Mouse (Mus musculus): ENCODE measurements around the gene Serpinb8. TPM values are rescaled to one million over a fixed set of nuclear protein-coding genes. Genes with fewer than 3 reads are reported as not detected.

Serpinb8 gene
- polyA plus RNA-seq, 1 experiment from 2014 or later: 20.2 TPM

DNA sequence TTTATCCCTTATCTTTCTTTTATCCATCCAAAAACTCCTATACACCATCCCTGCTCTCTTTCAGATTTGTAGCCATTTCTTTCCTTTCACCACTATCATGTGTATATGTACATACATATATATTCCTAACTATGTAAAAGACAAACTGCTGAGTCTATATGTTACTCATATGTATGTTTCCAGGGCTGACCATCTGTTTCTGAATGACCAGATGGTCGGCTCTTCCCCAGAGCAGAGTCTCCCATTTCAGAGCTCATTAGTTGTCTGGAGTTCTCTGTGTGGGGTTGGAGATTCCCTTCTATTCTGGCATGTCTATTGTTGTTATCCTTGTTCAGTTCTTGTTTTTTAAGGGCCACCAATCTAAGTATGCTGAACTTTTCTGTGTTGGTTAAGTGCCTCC is 1.2 kb upstream of the Serpinb8 start:
- Histone ChIP-seq H3K4me2 (replicated peaks) (no peak overlapping the region), H3K9ac (no peak overlapping the region), H3K36me3 (no peaks in the 10 kb centered on the region), H3K9me3 (replicated peaks) (no peaks in the 10 kb centered on the region), H3K27ac (replicated peaks) (no peak overlapping the region), H3K4me1 (no peaks in the 10 kb centered on the region), H3K4me3 (replicated peaks) (no peak overlapping the region), H3K27me3 (no peaks in the 10 kb centered on the region)
- WGBS: 61% methylated on average over 1 of the region's 1 CpGs
- no peak for ATAC-seq (ENCODE audit: insufficient number of reproducible peaks, low FRiP score, low TSS enrichment, low read depth)

DNA sequence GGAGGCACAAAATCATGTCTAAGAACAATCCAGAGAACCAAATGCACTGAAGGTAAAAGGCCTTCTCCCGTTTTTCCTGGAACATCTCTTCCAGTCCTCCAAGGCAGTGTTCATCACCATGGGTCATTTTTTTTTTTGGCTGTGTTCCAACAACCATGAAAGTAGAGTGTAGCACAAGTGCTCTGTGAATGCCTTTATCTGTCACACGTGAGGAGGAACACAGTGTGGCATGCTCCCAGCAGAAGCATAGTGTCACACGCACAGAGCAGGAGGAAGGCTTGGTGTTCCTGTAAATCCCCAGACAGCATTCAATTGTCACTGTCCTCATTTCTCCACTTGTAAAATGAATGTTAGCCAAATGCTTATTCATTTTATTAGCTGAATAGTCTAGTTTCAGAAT is 2.8 kb downstream of the Serpinb8 start:
- ATAC-seq (ENCODE audit: insufficient number of reproducible peaks, low FRiP score, low TSS enrichment, low read depth): no peak
- WGBS: 64% methylated on average over 3 of the region's 3 CpGs

DNA sequence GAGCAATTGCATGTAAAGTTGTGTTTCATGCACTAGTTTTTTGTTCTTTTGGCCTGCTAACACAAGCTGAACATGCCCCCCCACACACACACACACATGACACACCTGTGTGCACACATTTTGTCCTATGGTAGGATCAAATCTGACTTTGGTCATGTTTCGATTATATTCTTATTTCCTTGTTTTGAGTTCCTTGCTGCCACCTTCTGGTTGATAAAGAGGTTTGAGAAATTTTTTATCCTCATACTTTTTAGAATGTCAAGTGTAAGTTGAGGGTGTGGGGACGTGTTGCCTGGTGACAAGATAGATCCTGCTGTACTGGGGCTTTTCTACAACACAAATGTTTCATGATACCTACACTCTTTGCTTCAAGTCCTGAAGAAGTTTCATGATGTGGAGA is 3.7 kb downstream of the Serpinb8 start:
- Histone ChIP-seq H3K27me3 (no peaks in the 10 kb centered on the region), H3K4me3 (replicated peaks) (no peak overlapping the region), H3K4me1 (no peaks in the 10 kb centered on the region), H3K9ac (no peak overlapping the region), H3K36me3 (no peaks in the 10 kb centered on the region), H3K4me2 (replicated peaks) (no peak overlapping the region), H3K9me3 (replicated peaks) (no peaks in the 10 kb centered on the region), H3K27ac (replicated peaks) (no peak overlapping the region)
- WGBS: 61% methylated on average over 2 of the region's 2 CpGs
- ATAC-seq (ENCODE audit: insufficient number of reproducible peaks, low FRiP score, low TSS enrichment, low read depth): no peak

More for the DNA sequence above, 2.8 kb downstream of the Serpinb8 start:
- no peak overlapping the region for H3K4me3 ChIP-seq (replicated peaks)
- H3K9ac ChIP-seq: no peak overlapping the region
- H3K9me3 ChIP-seq (replicated peaks): no peaks in the 10 kb centered on the region
- no peaks in the 10 kb centered on the region for H3K36me3 ChIP-seq
- H3K4me2 ChIP-seq (replicated peaks): no peak overlapping the region
- H3K27me3 ChIP-seq: no peaks in the 10 kb centered on the region
- no peaks in the 10 kb centered on the region for H3K4me1 ChIP-seq
- no peak overlapping the region for H3K27ac ChIP-seq (replicated peaks)

DNA sequence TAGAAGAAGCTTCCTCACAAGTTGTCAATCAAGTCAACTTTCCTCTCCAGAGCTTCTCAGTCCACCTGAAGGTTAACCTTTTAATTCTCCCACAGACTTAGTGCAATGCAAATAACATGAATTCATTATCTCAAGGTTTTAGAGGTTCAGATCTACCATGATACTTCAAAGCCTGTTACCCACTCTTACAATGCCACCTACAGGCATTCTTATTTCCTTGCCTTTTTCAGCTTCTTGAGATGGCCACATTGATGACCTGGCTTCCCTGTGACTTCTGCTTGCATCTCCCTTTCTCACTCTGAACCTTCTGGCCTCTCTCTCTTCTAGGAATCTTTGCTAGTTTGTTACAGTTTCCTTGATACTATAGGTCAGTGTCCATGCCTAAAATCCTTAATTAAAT is 7.1 kb downstream of the Serpinb8 start:
- H3K27me3 ChIP-seq: no peaks in the 10 kb centered on the region
- H3K36me3 ChIP-seq: no peaks in the 10 kb centered on the region
- no peak for ATAC-seq (ENCODE audit: insufficient number of reproducible peaks, low FRiP score, low TSS enrichment, low read depth)
- no peaks in the 10 kb centered on the region for H3K9me3 ChIP-seq (replicated peaks)
- no peak overlapping the region for H3K27ac ChIP-seq (replicated peaks)
- no peak overlapping the region for H3K4me2 ChIP-seq (replicated peaks)
- H3K4me1 ChIP-seq: no peaks in the 10 kb centered on the region
- no peak overlapping the region for H3K4me3 ChIP-seq (replicated peaks)
- no peak overlapping the region for H3K9ac ChIP-seq

DNA sequence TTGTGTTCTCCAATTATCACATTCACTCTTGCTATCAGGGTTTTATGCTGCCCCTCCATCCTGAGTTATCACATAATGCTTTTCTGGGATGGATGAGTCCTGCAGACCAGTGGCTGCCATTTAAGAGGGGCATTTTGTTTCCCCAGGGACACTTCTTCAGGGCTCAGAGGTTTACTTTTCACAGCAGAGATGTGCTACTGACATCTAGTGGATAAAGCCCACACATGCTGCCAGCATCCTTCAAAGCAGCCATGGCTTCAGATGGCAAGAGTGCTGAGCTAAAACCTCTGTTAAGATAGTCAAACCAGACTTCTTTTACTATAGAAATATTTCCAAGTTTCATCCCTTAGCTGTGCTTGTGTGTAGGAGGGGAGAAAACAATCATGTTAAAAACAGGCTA is 8.7 kb downstream of the Serpinb8 start:
- Histone ChIP-seq H3K27ac (replicated peaks) (no peak overlapping the region), H3K36me3 (no peaks in the 10 kb centered on the region), H3K9ac (no peak overlapping the region), H3K27me3 (no peaks in the 10 kb centered on the region), H3K4me1 (no peaks in the 10 kb centered on the region), H3K4me2 (replicated peaks) (no peak overlapping the region), H3K4me3 (replicated peaks) (no peak overlapping the region), H3K9me3 (replicated peaks) (no peaks in the 10 kb centered on the region)
- ATAC-seq (ENCODE audit: insufficient number of reproducible peaks, low FRiP score, low TSS enrichment, low read depth): no peak

DNA sequence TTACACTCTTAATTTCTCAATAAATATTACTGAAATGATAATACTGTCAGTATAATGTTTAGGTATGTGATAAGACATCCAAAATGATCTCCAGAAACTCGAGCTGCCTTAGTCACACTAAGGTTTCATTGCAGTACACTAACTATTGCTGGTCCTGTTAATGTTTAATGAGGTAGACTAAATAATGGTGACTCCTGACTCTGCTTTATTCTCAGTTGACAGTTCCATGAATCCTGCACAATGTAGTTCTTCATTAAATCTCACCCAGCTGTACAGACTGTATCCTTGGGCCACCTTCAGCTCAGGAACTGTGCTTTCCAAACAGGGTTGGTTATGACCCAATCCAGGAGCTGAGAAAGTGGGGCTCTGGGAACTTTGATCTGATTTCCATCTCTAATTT is 19.1 kb downstream of the Serpinb8 start:
- ATAC-seq (ENCODE audit: insufficient number of reproducible peaks, low FRiP score, low TSS enrichment, low read depth): no peak
- 50% methylated on average over 1 of the region's 1 CpGs for WGBS

DNA sequence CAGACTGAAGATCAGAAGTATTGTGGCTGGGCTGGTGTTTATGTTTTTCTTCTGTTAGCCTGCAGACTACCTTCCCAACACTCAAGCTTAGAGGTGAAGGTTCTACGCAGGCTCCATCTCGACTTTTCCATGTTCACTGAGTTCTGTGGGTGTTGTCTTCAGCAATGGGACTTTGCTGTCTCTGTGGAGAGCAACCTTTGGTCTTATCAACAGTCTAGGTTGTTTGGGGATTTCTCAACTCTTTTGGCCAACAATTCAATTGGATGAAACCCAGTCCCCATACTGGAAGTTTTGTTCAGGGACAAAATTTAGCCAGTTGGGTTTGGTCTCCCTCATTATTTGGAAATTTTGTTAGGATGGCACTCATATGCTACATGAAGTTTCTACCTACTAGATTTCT is 24.3 kb downstream of the Serpinb8 start:
- 90% methylated on average over 2 of the region's 2 CpGs for WGBS
- Histone ChIP-seq H3K27ac (replicated peaks) (no peak overlapping the region), H3K4me3 (replicated peaks) (no peak overlapping the region), H3K27me3 (no peaks in the 10 kb centered on the region), H3K4me1 (no peaks in the 10 kb centered on the region), H3K9ac (no peak overlapping the region), H3K9me3 (replicated peaks) (no peaks in the 10 kb centered on the region), H3K36me3 (no peaks in the 10 kb centered on the region), H3K4me2 (replicated peaks) (no peak overlapping the region)
- ATAC-seq (ENCODE audit: insufficient number of reproducible peaks, low FRiP score, low TSS enrichment, low read depth): no peak

More for the DNA sequence above, 19.1 kb downstream of the Serpinb8 start:
- Histone ChIP-seq H3K36me3 (no peaks in the 10 kb centered on the region), H3K27me3 (no peaks in the 10 kb centered on the region), H3K9me3 (replicated peaks) (no peaks in the 10 kb centered on the region), H3K4me2 (replicated peaks) (no peak overlapping the region), H3K4me1 (no peaks in the 10 kb centered on the region), H3K9ac (no peak overlapping the region), H3K27ac (replicated peaks) (no peak overlapping the region), H3K4me3 (replicated peaks) (no peak overlapping the region)

DNA sequence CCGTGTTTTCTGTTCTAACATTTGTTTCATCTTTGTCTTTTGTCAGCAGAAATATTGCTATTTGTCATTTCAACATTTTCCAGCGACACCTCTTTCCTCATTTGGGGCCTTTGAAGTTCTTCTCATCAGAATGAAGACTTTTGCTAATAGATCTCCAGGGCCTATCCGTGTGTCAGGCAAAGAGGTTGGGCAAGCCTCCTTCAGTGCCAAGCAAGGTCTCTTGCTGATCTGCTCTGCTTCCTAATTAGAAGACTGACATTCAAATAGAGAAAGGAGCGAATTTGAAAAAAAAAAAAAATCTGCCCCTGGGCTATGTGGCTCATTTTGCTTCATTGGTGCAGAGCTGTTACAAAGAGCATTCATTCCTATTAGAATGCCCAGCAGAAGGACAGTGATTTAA is 32.2 kb downstream of the Serpinb8 start:
- no peak overlapping the region for H3K4me2 ChIP-seq (replicated peaks)
- ATAC-seq (ENCODE audit: insufficient number of reproducible peaks, low FRiP score, low TSS enrichment, low read depth): no peak
- 39% methylated on average over 4 of the region's 4 CpGs for WGBS

DNA sequence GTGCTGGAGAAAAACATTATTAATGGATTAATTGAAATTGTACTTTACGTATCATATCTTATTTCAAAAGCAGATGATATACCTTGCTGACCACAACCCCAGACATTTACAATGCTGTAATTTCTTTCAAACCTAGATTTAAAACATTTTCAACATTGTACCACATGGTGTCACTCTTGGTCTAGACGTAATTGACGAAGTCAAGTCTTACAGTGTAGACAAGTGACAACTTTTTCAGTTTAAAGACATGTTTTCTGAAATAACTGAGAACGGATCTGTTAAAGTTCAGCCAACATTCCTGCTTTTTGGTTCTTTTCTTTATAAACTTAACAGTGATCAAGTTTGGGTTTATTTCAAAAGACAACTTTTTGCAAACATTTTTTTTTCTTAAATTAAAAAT is 46.1 kb downstream of the Serpinb8 start:
- no peaks in the 10 kb centered on the region for H3K4me1 ChIP-seq
- no peak for ATAC-seq (ENCODE audit: insufficient number of reproducible peaks, low FRiP score, low TSS enrichment, low read depth)
- no peaks in the 10 kb centered on the region for H3K36me3 ChIP-seq
- H3K9me3 ChIP-seq (replicated peaks): no peaks in the 10 kb centered on the region
- H3K9ac ChIP-seq: no peak overlapping the region
- H3K4me2 ChIP-seq (replicated peaks): no peak overlapping the region
- no peaks in the 10 kb centered on the region for H3K27me3 ChIP-seq
- no peak overlapping the region for H3K27ac ChIP-seq (replicated peaks)
- no peak overlapping the region for H3K4me3 ChIP-seq (replicated peaks)
- WGBS: 20% methylated on average over 4 of the region's 4 CpGs

More for the DNA sequence above, 32.2 kb downstream of the Serpinb8 start:
- no peaks in the 10 kb centered on the region for H3K36me3 ChIP-seq
- no peak overlapping the region for H3K4me3 ChIP-seq (replicated peaks)
- H3K4me1 ChIP-seq: no peaks in the 10 kb centered on the region
- H3K9me3 ChIP-seq (replicated peaks): no peaks in the 10 kb centered on the region
- H3K27ac ChIP-seq (replicated peaks): no peak overlapping the region
- H3K9ac ChIP-seq: no peak overlapping the region
- no peaks in the 10 kb centered on the region for H3K27me3 ChIP-seq

DNA sequence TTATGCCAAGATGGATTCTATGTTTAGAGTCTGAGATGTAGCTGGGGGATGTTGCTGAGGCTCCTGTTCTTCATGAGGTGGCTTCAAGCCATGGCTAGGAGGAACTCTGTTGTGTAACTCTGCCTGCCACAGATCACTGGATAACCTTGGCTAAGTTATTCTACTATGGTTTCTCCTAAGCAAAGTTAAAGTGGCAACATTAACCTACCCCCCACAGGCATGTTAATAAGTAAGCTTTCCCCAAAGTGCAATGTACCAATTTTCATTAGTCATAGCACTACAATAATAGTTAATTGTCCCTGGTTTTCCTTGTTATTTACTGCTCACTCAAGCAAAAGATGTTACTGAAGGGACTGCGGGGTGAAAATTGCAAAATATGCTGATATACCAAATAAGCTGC is 48.2 kb downstream of the Serpinb8 start:
- WGBS: 84% methylated on average over 1 of the region's 1 CpGs

DNA sequence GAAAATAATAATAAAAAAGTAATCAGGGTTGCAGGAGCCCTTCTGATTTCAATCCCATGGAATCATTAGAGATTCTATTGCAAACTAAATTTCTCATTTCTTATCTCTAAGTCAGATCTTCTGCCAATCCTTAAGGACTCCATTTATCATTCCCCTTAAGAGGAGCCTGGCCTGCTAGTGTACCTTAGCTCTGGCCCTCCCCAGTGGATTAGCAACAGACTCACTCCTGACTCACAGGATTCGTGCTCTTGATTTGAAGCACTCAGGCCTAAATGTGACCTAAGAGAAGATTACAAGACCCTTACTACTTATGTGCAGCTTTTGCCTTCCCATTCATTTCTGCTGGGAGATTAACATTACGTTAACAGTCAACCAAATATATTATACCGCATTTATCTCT is 48.7 kb downstream of the Serpinb8 start:
- H3K9ac ChIP-seq: no peak overlapping the region
- no peak overlapping the region for H3K27ac ChIP-seq (replicated peaks)
- WGBS: 85% methylated on average over 3 of the region's 3 CpGs
- no peaks in the 10 kb centered on the region for H3K36me3 ChIP-seq
- H3K27me3 ChIP-seq: no peaks in the 10 kb centered on the region
- ATAC-seq (ENCODE audit: insufficient number of reproducible peaks, low FRiP score, low TSS enrichment, low read depth): no peak
- H3K4me2 ChIP-seq (replicated peaks): no peak overlapping the region
- no peaks in the 10 kb centered on the region for H3K4me1 ChIP-seq
- H3K4me3 ChIP-seq (replicated peaks): no peak overlapping the region
- no peaks in the 10 kb centered on the region for H3K9me3 ChIP-seq (replicated peaks)

More for the DNA sequence above, 48.2 kb downstream of the Serpinb8 start:
- H3K9ac ChIP-seq: no peak overlapping the region
- H3K4me1 ChIP-seq: no peaks in the 10 kb centered on the region
- H3K27me3 ChIP-seq: no peaks in the 10 kb centered on the region
- no peaks in the 10 kb centered on the region for H3K36me3 ChIP-seq
- H3K4me3 ChIP-seq (replicated peaks): no peak overlapping the region
- H3K27ac ChIP-seq (replicated peaks): no peak overlapping the region
- no peak overlapping the region for H3K4me2 ChIP-seq (replicated peaks)
- H3K9me3 ChIP-seq (replicated peaks): no peaks in the 10 kb centered on the region
- no peak for ATAC-seq (ENCODE audit: insufficient number of reproducible peaks, low FRiP score, low TSS enrichment, low read depth)

DNA sequence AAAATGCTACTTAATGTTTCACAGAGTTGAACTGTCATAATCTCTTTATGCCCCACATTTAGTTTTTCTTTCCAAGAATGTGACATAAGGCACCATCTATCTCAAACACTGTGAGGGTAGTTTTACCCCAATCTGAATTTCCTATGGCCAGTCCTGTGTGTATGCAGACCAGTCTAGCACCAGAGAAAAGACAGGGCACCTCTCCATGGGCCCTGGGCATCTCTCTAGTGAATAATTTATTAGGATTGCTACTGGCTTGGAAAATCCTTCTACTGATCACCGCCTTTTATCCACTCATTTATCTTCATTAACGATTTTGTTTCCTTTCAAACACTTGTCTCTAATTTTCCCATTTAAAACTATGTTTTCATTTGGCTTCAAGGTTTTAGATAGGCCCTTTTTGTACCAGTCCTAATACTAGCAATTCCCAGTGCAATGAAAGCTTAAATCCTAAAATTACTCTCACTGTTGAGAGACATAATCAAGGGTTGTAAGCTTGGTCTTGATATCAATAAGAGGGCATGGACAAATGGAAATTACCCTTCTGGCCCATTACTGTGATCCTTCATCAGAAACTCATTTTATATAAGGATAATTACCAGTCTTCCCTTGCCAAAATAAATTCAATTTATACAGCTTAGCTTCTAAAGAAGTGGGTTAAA is 52.8 kb downstream of the Serpinb8 start:
- ATAC-seq (ENCODE audit: insufficient number of reproducible peaks, low FRiP score, low TSS enrichment, low read depth): no peak
- H3K4me1 ChIP-seq: peaks cover 6% of the 10 kb centered on the region; the same call in 1 of the 2 replicates
- H3K27ac ChIP-seq (replicated peaks): no peak overlapping the region
- 84% methylated on average over 2 of the region's 2 CpGs for WGBS
- H3K36me3 ChIP-seq: no peaks in the 10 kb centered on the region
- H3K9ac ChIP-seq: no peak overlapping the region
- H3K4me2 ChIP-seq (replicated peaks): no peak overlapping the region
- no peaks in the 10 kb centered on the region for H3K9me3 ChIP-seq (replicated peaks)
- H3K27me3 ChIP-seq: no peaks in the 10 kb centered on the region
- H3K4me3 ChIP-seq (replicated peaks): no peak overlapping the region
